29 mouse cellular contexts compared by ENCODE assay signal in genomic region chr19:22066302-22066701, GRCm38 (mm10).
"Had no signal": no experiment of that assay in that cellular context is flagged by ENCODE, and none has a peak within 500 bp of the region (broad histone marks: within the 10 kb centered on the region; RNA-seq: fewer than 3 reads in every experiment).

No protein-coding gene starts in this region.

- H3K9ac ChIP-seq: limb, embryonic 12.5 days; limb, embryonic 13.5 days; limb, embryonic 15.5 days; liver, embryonic 12.5 days; liver, embryonic 13.5 days; liver, embryonic 15.5 days; lung, embryonic 14.5 days; lung, embryonic 15.5 days; midbrain, embryonic 12.5 days; midbrain, embryonic 13.5 days; midbrain, embryonic 15.5 days; neural tube, embryonic 12.5 days had no signal

- H3K36me3 ChIP-seq: limb, embryonic 10.5 days; limb, embryonic 12.5 days; limb, embryonic 13.5 days; limb, embryonic 15.5 days; liver, embryonic 12.5 days; liver, embryonic 13.5 days; liver, embryonic 15.5 days; lung, embryonic 15.5 days; midbrain, embryonic 10.5 days; midbrain, embryonic 12.5 days; midbrain, embryonic 13.5 days; midbrain, embryonic 15.5 days; neural tube, embryonic 12.5 days had no signal

- H3K27me3 ChIP-seq: limb, embryonic 12.5 days; limb, embryonic 13.5 days; limb, embryonic 15.5 days; liver, embryonic 12.5 days; liver, embryonic 13.5 days; liver, embryonic 15.5 days; lung, embryonic 15.5 days; megakaryocyte, embryonic 14.5 days; midbrain, embryonic 12.5 days; midbrain, embryonic 13.5 days; midbrain, embryonic 15.5 days; neural tube, embryonic 12.5 days had no signal

- H3K4me1 ChIP-seq: limb, embryonic 10.5 days; limb, embryonic 12.5 days; limb, embryonic 13.5 days; limb, embryonic 15.5 days; liver, embryonic 12.5 days; liver, embryonic 13.5 days; liver, embryonic 15.5 days; lung, embryonic 15.5 days; megakaryocyte, embryonic 14.5 days; midbrain, embryonic 10.5 days; midbrain, embryonic 12.5 days; midbrain, embryonic 13.5 days; midbrain, embryonic 15.5 days; neural tube, embryonic 12.5 days had no signal

- H3K9me3 ChIP-seq: limb, embryonic 10.5 days; limb, embryonic 12.5 days; limb, embryonic 13.5 days; limb, embryonic 15.5 days; liver, embryonic 12.5 days; liver, embryonic 13.5 days; liver, embryonic 15.5 days; lung, embryonic 15.5 days; megakaryocyte, embryonic 14.5 days; midbrain, embryonic 10.5 days; midbrain, embryonic 12.5 days; midbrain, embryonic 13.5 days; midbrain, embryonic 15.5 days; neural tube, embryonic 12.5 days had no signal

- H3K27ac ChIP-seq: limb, embryonic 10.5 days; limb, embryonic 12.5 days; limb, embryonic 13.5 days; limb, embryonic 15.5 days; liver, embryonic 12.5 days; liver, embryonic 13.5 days; liver, embryonic 15.5 days; lung, embryonic 15.5 days; macrophage; midbrain, embryonic 10.5 days; midbrain, embryonic 12.5 days; midbrain, embryonic 13.5 days; midbrain, embryonic 15.5 days; neural tube, embryonic 12.5 days had no signal

- H3K4me3 ChIP-seq: limb, embryonic 10.5 days; limb, embryonic 12.5 days; limb, embryonic 13.5 days; limb, embryonic 15.5 days; liver, embryonic 12.5 days; liver, embryonic 13.5 days; liver, embryonic 15.5 days; lung, embryonic 15.5 days; megakaryocyte, embryonic 14.5 days; midbrain, embryonic 10.5 days; midbrain, embryonic 12.5 days; midbrain, embryonic 13.5 days; midbrain, embryonic 15.5 days; myocyte; neural tube, embryonic 12.5 days had no signal

- H3K4me2 ChIP-seq: limb, embryonic 12.5 days; limb, embryonic 13.5 days; limb, embryonic 15.5 days; liver, embryonic 11.5 days; liver, embryonic 12.5 days; liver, embryonic 13.5 days; liver, embryonic 15.5 days; lung, embryonic 14.5 days; lung, embryonic 15.5 days; midbrain, embryonic 11.5 days; midbrain, embryonic 12.5 days; midbrain, embryonic 13.5 days; midbrain, embryonic 15.5 days; neural tube, embryonic 12.5 days had no signal

- ATAC-seq: liver, embryonic 12.5 days; lung, postnatal 0 days; midbrain, embryonic 13.5 days; midbrain, embryonic 15.5 days; midbrain, embryonic 16.5 days had no signal

- DNase-seq: left cerebral cortex, postnatal 4 days; liver; liver, embryonic 13.5 days; lung, adult 2 months; lung, embryonic 14.5 days; lung, postnatal 10 days; lung, postnatal 14 days; lung, postnatal 36 days; lung, postnatal 4 days; midbrain, embryonic 14.5 days had no signal
